ENCODE assay signal across 9 mouse cellular contexts in the genomic region with DNA sequence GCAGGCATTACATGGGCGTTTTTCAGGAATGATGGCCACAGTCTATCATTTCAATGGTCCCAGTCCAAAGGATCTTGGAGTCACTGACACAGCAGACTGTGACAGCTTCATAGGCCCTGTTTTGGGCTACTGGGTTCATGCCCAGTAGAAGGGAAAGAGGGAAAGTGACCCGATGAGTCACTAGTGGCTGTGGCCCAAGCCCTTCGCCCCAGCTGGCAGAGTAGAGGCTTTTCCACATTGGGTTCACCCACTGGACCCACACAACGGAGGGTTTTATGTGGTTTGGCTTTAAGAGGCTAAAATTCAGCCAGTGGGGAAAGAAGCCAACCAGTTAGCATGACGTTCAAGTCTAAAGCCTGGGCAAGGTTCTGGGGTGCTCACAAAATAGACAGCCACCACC.
A peak's percentile ranks its signal among the peaks of the same experiment; 100 is the strongest.
DNase-seq lines count a peak whose midpoint lies in the region; ATAC-seq and TF ChIP-seq lines count a peak whose summit lies in the region.
"Had no signal": no experiment of that assay in that cellular context is flagged by ENCODE, and none has a peak within 500 bp of the region (broad histone marks: within the 10 kb centered on the region; RNA-seq: fewer than 3 reads in every experiment).

No protein-coding gene starts in this region.

- no peaks in the 10 kb centered on the region for H3K4me1 ChIP-seq in hindbrain, postnatal 0 days (ENCODE audit: insufficient read depth, low read length)
- no peaks in the 10 kb centered on the region for H3K4me1 ChIP-seq in hindbrain, embryonic 11.5 days (replicated peaks; ENCODE audit: control insufficient read depth, insufficient read depth, low read length)
- H3K4me1 ChIP-seq: limb, embryonic 15.5 days had no signal

- ATAC-seq in hindbrain, postnatal 0 days: peak; percentile 73; the same call in 1 of the 2 replicates
- no peak for ATAC-seq in hindbrain, embryonic 11.5 days (ENCODE audit: low FRiP score)
- no peak for ATAC-seq in activated CD4-positive, CD25-positive, alpha-beta regulatory T cell, adult 4 months

- H3K27me3 ChIP-seq in hindbrain, postnatal 0 days (ENCODE audit: insufficient read depth, low read length): no peaks in the 10 kb centered on the region
- no peaks in the 10 kb centered on the region for H3K27me3 ChIP-seq in hindbrain, embryonic 11.5 days (ENCODE audit: control insufficient read depth, insufficient read depth, low read length)
- H3K27me3 ChIP-seq: limb, embryonic 15.5 days had no signal

- H3K9me3 ChIP-seq in hindbrain, postnatal 0 days (ENCODE audit: low read length): no peaks in the 10 kb centered on the region
- no peaks in the 10 kb centered on the region for H3K9me3 ChIP-seq in hindbrain, embryonic 11.5 days (ENCODE audit: control insufficient read depth, low read length)
- H3K9me3 ChIP-seq: limb, embryonic 15.5 days had no signal

- H3K4me3 ChIP-seq in hindbrain, postnatal 0 days (ENCODE audit: low read length): no peak overlapping the region
- H3K4me3 ChIP-seq in hindbrain, embryonic 11.5 days (ENCODE audit: low read depth, low read length): no peak overlapping the region
- H3K4me3 ChIP-seq: limb, embryonic 15.5 days had no signal

- H3K4me2 ChIP-seq in hindbrain, postnatal 0 days (ENCODE audit: low read depth, low read length): no peak overlapping the region
- no peak overlapping the region for H3K4me2 ChIP-seq in hindbrain, embryonic 11.5 days (replicated peaks; ENCODE audit: low read depth, low read length)
- H3K4me2 ChIP-seq: limb, embryonic 15.5 days had no signal

- DNase-seq in hindbrain, postnatal 0 days (ENCODE audit: low spot score): peak; percentile 58
- DNase-seq in hindbrain, embryonic 11.5 days (ENCODE audit: low spot score): no peak
- DNase-seq in adrenal gland, adult 2 months: peak; percentile 85
- peak; percentile 71 for DNase-seq in gastrocnemius, postnatal 10 days
- peak; percentile 11 to 43 for DNase-seq in left cerebral cortex, adult 9 months (ENCODE audit: low spot score in 2 of 2)
- DNase-seq in spleen, adult 12 weeks (ENCODE audit: low spot score): no peak
- DNase-seq in embryo, embryonic 11 days: no peak

- H3K9ac ChIP-seq in hindbrain, postnatal 0 days (replicated peaks; ENCODE audit: low read length): no peak overlapping the region
- no peak overlapping the region for H3K9ac ChIP-seq in hindbrain, embryonic 11.5 days (ENCODE audit: low read depth, low read length)
- H3K9ac ChIP-seq: limb, embryonic 15.5 days had no signal

- WGBS in hindbrain, postnatal 0 days: 74% methylated on average over 5 of the region's 5 CpGs
- 88% methylated on average over 5 of the region's 5 CpGs for WGBS in hindbrain, embryonic 11.5 days

- TF ChIP-seq CTCF in hindbrain, postnatal 0 days (IDR thresholded peaks at IDR 0.05; ENCODE audit: low read depth): no peak

- no peaks in the 10 kb centered on the region for H3K36me3 ChIP-seq in hindbrain, postnatal 0 days (ENCODE audit: insufficient read depth, low read length)
- H3K36me3 ChIP-seq in hindbrain, embryonic 11.5 days (ENCODE audit: control insufficient read depth, insufficient read depth, low read length): no peaks in the 10 kb centered on the region
- H3K36me3 ChIP-seq: limb, embryonic 15.5 days had no signal

- no peak overlapping the region for H3K27ac ChIP-seq in hindbrain, postnatal 0 days
- H3K27ac ChIP-seq in hindbrain, embryonic 11.5 days (ENCODE audit: low read depth, low read length): no peak overlapping the region
- H3K27ac ChIP-seq: limb, embryonic 15.5 days had no signal

Comparison
In these comparisons a context has a peak if more than half of its experiments do, and no peak if none do; other contexts are left out.
1. DNase-seq: peak in hindbrain, postnatal 0 days (single experiment), adrenal gland, adult 2 months (single experiment), gastrocnemius, postnatal 10 days (single experiment) and left cerebral cortex, adult 9 months (2 of 2); none in hindbrain, embryonic 11.5 days (single experiment), spleen, adult 12 weeks (single experiment) and embryo, embryonic 11 days (single experiment).